Mouse (Mus musculus): ENCODE measurements around the gene Ube2b. TPM values are rescaled to one million over a fixed set of nuclear protein-coding genes. Genes with fewer than 3 reads are reported as not detected.
A peak's percentile ranks its signal among the peaks of the same experiment; 100 is the strongest.

Gene Ube2b
- total and polyA plus RNA-seq, 3 experiments, result 35.4 to 112 TPM; not detected in 1

DNA sequence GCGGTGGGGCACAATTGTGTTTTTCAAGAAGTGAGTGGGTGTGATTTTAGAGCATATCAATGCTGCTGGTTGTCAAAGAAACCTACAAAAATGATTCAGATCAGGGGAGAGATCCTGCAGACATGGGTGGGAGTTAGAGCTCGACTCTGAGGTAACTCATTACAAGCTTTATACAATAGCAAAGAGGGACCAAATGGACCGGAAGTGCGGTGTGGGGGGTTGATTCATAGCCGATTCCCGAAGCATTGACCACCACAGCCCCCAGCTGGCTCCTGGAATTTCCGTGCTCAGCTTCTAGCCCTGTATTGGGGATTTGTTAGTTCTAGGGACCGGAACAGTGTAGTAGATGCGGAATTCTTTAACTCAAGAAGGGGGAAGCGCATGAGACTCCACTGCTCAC is 779 bp upstream of the Ube2b start:
- peaks cover 2 to 10% of the 10 kb centered on the region in 2 experiments; a peak in 3 of 4 replicates for H3K4me1 ChIP-seq (ENCODE audit: control insufficient read depth in 1 of 2, insufficient read depth in 2 of 2, low read length in 2 of 2)
- H3K36me3 ChIP-seq (ENCODE audit: control insufficient read depth in 1 of 2, insufficient read depth in 2 of 2, low read length in 2 of 2), result peaks cover 0 to 31% of the 10 kb centered on the region in 2 experiments
- no peak overlapping the region for H3K4me3 ChIP-seq (ENCODE audit: control insufficient read depth in 1 of 2, insufficient read depth in 1 of 2, low read depth in 2 of 2, low read length in 2 of 2)
- H3K9ac ChIP-seq (ENCODE audit: control insufficient read depth, low read depth, low read length, poor library complexity, severe bottlenecking), result no peak overlapping the region
- no peak for DNase-seq (ENCODE audit: low read depth, low spot score)
- H3K9me3 ChIP-seq (replicated peaks; ENCODE audit: insufficient read depth, low read length), result no peaks in the 10 kb centered on the region
- H3K27ac ChIP-seq (ENCODE audit: control insufficient read depth, low read depth, low read length), result no peak overlapping the region
- no peaks in the 10 kb centered on the region for H3K27me3 ChIP-seq (ENCODE audit: control insufficient read depth in 1 of 2, insufficient read depth in 2 of 2, low read length in 2 of 2)
- TF ChIP-seq SMC3 (IDR thresholded peaks at IDR 0.05; ENCODE audit: low read depth, low read length), result no peak
- TF ChIP-seq ZKSCAN1 (IDR thresholded peaks at IDR 0.05; ENCODE audit: low read depth, low read length), result no peak
- TF ChIP-seq GABPA (IDR thresholded peaks at IDR 0.05; ENCODE audit: low read depth, low read length), result no peak
- no peak for TF ChIP-seq TCF12 (IDR thresholded peaks at IDR 0.05; ENCODE audit: low read depth, low read length)
- TF ChIP-seq CHD2 (IDR thresholded peaks at IDR 0.05; ENCODE audit: low read length), result no peak
- no peak for TF ChIP-seq ELF1 (IDR thresholded peaks at IDR 0.05; ENCODE audit: low read depth, low read length)
- no peak for TF ChIP-seq POLR2A (IDR thresholded peaks at IDR 0.05; ENCODE audit: control insufficient read depth in 1 of 2, insufficient read depth in 1 of 2, low read depth in 1 of 2, low read length in 2 of 2, poor library complexity in 1 of 2)
- no peak for TF ChIP-seq ZNF384 (IDR thresholded peaks at IDR 0.05; ENCODE audit: low read depth, low read length)
- TF ChIP-seq ETS1 (IDR thresholded peaks at IDR 0.05; ENCODE audit: low read depth, low read length), result no peak
- TF ChIP-seq MAZ (IDR thresholded peaks at IDR 0.05; ENCODE audit: low read depth, low read length), result no peak
- TF ChIP-seq BHLHE40 (IDR thresholded peaks at IDR 0.05; ENCODE audit: borderline replicate concordance, low read depth, low read length), result no peak
- TF ChIP-seq GATA1 (IDR thresholded peaks at IDR 0.05; ENCODE audit: low read depth, low read length), result no peak
- no peak for TF ChIP-seq USF2 (IDR thresholded peaks at IDR 0.05; ENCODE audit: borderline replicate concordance in 1 of 2, insufficient read depth in 1 of 2, low read depth in 1 of 2, low read length in 2 of 2)
- TF ChIP-seq MXI1 (IDR thresholded peaks at IDR 0.05; ENCODE audit: low read depth, low read length), result no peak
- TF ChIP-seq E2F4 (IDR thresholded peaks at IDR 0.05; ENCODE audit: borderline replicate concordance, low read depth, low read length), result no peak
- no peak for TF ChIP-seq TBP (IDR thresholded peaks at IDR 0.05; ENCODE audit: low read depth, low read length)
- TF ChIP-seq RCOR1 (IDR thresholded peaks at IDR 0.05; ENCODE audit: low read depth, low read length), result no peak
- H3K79me2 ChIP-seq (ENCODE audit: control insufficient read depth, insufficient read depth, low read length, poor library complexity), result peaks cover 24% of the 10 kb centered on the region

DNA sequence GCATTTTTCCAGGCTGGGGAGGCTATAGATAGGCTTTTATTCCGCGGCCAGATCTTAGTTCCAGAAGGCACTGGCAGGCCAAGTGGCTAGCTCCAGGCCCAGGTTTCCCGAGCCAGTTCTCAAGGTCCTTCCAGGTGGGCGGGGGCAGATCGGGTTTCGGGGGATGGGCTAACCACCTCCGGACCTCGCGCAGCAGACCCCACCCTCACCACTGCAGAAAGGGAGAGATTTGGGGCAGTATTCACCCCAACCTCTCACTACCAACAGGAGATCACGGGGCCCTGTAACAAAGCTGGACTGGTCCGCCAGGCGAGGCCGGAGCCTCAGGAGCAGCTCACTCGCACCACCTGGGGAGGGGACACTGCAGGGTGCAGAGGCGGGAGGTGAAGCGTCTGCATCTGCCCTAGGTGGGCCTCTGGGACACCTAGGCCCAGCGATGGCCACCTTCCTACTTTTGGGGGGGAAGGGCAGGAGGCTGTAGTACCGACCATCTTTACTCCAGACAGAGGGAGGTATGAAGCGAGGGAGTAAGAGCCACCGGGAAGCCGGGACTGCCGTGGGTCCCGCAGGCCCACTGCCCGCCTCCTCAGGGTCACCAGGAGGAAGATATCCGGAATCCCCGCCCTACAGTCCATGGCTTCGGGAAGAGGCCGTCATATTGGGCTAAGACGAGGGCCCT is 812 bp downstream of the Ube2b start:
- Histone ChIP-seq H3K27me3 (ENCODE audit: control insufficient read depth in 1 of 2, insufficient read depth in 2 of 2, low read length in 2 of 2) (no peaks in the 10 kb centered on the region), H3K27ac (ENCODE audit: control insufficient read depth, low read depth, low read length) (peak overlapping the region; percentile 37), H3K79me2 (ENCODE audit: control insufficient read depth, insufficient read depth, low read length, poor library complexity) (peaks cover 24% of the 10 kb centered on the region), H3K36me3 (ENCODE audit: control insufficient read depth in 1 of 2, insufficient read depth in 2 of 2, low read length in 2 of 2) (peaks cover 5 to 25% of the 10 kb centered on the region in 2 experiments), H3K9me3 (replicated peaks; ENCODE audit: insufficient read depth, low read length) (no peaks in the 10 kb centered on the region), H3K9ac (ENCODE audit: control insufficient read depth, low read depth, low read length, poor library complexity, severe bottlenecking) (peak overlapping the region; percentile 84), H3K4me3 (ENCODE audit: control insufficient read depth in 1 of 2, insufficient read depth in 1 of 2, low read depth in 2 of 2, low read length in 2 of 2) (peak overlapping the region; percentile 84 to 93), H3K4me1 (ENCODE audit: control insufficient read depth in 1 of 2, insufficient read depth in 2 of 2, low read length in 2 of 2) (peaks cover 0 to 10% of the 10 kb centered on the region in 2 experiments; a peak in 3 of 4 replicates)
- no peak for DNase-seq (ENCODE audit: low read depth, low spot score)
- TF ChIP-seq E2F4 (IDR thresholded peaks at IDR 0.05; ENCODE audit: borderline replicate concordance, low read depth, low read length) (no peak), EP300 (IDR thresholded peaks at IDR 0.05; ENCODE audit: low read depth in 1 of 2, low read length in 2 of 2) (no peak), NELFE (IDR thresholded peaks at IDR 0.05; ENCODE audit: low read depth, low read length) (no peak), JUND (IDR thresholded peaks at IDR 0.05; ENCODE audit: low read depth, low read length) (no peak), TBP (IDR thresholded peaks at IDR 0.05; ENCODE audit: low read depth, low read length) (no peak), RCOR1 (IDR thresholded peaks at IDR 0.05; ENCODE audit: low read depth, low read length) (no peak), ZKSCAN1 (IDR thresholded peaks at IDR 0.05; ENCODE audit: low read depth, low read length) (no peak), TCF12 (IDR thresholded peaks at IDR 0.05; ENCODE audit: low read depth, low read length) (no peak), SIN3A (IDR thresholded peaks at IDR 0.05; ENCODE audit: low read length) (no peak), RAD21 (IDR thresholded peaks at IDR 0.05; ENCODE audit: low read depth, low read length) (no peak)

All from MEL (cell line).